Mouse (Mus musculus) kidney, adult 18-20 months (tissue): ENCODE data around the gene Zfp384.

Experiments
- DNase-seq: peaks from one replicate; pipeline ENCODE4 v3.0.0; 2021

The Zfp384 gene

GRCm38 (mm10) chr6:125084424-125084823 is 75.5 kb downstream of the Zfp384 start:
- peak; percentile 67 for DNase-seq
